Mouse (Mus musculus) stomach, postnatal 0 days (tissue): ENCODE results near the gene Tmem259.

Source experiments
- CTCF ChIP-seq: IDR thresholded peaks from 2 replicates; pipeline ENCODE4 v1.5.1; 2016; ENCODE audit warnings: antibody characterized with exemption, low read depth, mild to moderate bottlenecking, moderate library complexity
- EP300 ChIP-seq: optimal IDR thresholded peaks from 2 replicates; pipeline ENCODE3; 2016; ENCODE audit warnings: antibody characterized with exemption

- TF ChIP-seq CTCF (peak; percentile 86), EP300 (peak; percentile 24)
Observed at GRCm38 (mm10) chr10:79984195-79984816, at the start of gene Tmem259.
